Comparison of ENCODE assay signal across 21 mouse cellular contexts in genomic region chr10:110650851-110651250, GRCm38 (mm10).
A peak's percentile ranks its signal among the peaks of the same experiment; 100 is the strongest.
DNase-seq lines count a peak whose midpoint lies in the region; ATAC-seq and TF ChIP-seq lines count a peak whose summit lies in the region.
"Had no signal": no experiment of that assay in that cellular context is flagged by ENCODE, and none has a peak within 500 bp of the region (broad histone marks: within the 10 kb centered on the region; RNA-seq: fewer than 3 reads in every experiment).

No protein-coding gene starts in this region.

- no peak overlapping the region for H3K27ac ChIP-seq in embryonic facial prominence, embryonic 14.5 days (replicated peaks; ENCODE audit: low read depth, low read length)
- H3K27ac ChIP-seq in embryonic facial prominence, embryonic 10.5 days (replicated peaks): no peak overlapping the region
- no peak overlapping the region for H3K27ac ChIP-seq in hindbrain, postnatal 0 days
- no peak overlapping the region for H3K27ac ChIP-seq in hindbrain, embryonic 12.5 days
- no peak overlapping the region for H3K27ac ChIP-seq in lung, postnatal 0 days (ENCODE audit: low read length)
- H3K27ac ChIP-seq in stomach, postnatal 0 days (replicated peaks): no peak overlapping the region
- H3K27ac ChIP-seq: embryonic facial prominence, embryonic 15.5 days; forebrain, embryonic 13.5 days; heart, embryonic 15.5 days; hindbrain, embryonic 13.5 days; liver, embryonic 12.5 days; lung, embryonic 15.5 days had no signal

- peak; percentile 44 for DNase-seq in embryonic facial prominence, embryonic 14.5 days (ENCODE audit: low spot score)
- DNase-seq in embryonic facial prominence, embryonic 10.5 days (ENCODE audit: low spot score): no peak
- DNase-seq in hindbrain, postnatal 0 days (ENCODE audit: low spot score): peak; percentile 53
- DNase-seq in lung, postnatal 0 days (ENCODE audit: low spot score): peak; percentile 19
- no peak for DNase-seq in lung, postnatal 25 days (ENCODE audit: low spot score)
- no peak for DNase-seq in stomach, postnatal 0 days (ENCODE audit: low spot score)
- no peak for DNase-seq in spleen, adult 18-20 months
- DNase-seq: cerebellum, adult 9-11 months; heart, adult 11 months; kidney, adult 11 months; kidney, postnatal 25 days; right cerebral cortex, postnatal 14 days; thymus, postnatal 36 days had no signal

- H3K9ac ChIP-seq in embryonic facial prominence, embryonic 14.5 days (ENCODE audit: low read depth, low read length): no peak overlapping the region
- H3K9ac ChIP-seq in hindbrain, postnatal 0 days (replicated peaks; ENCODE audit: low read length): no peak overlapping the region
- no peak overlapping the region for H3K9ac ChIP-seq in hindbrain, embryonic 12.5 days
- no peak overlapping the region for H3K9ac ChIP-seq in lung, postnatal 0 days (replicated peaks; ENCODE audit: low read depth)
- no peak overlapping the region for H3K9ac ChIP-seq in stomach, postnatal 0 days (ENCODE audit: low read length)
- H3K9ac ChIP-seq: embryonic facial prominence, embryonic 15.5 days; forebrain, embryonic 13.5 days; heart, embryonic 15.5 days; hindbrain, embryonic 13.5 days; liver, embryonic 12.5 days; lung, embryonic 15.5 days had no signal

- H3K9me3 ChIP-seq in embryonic facial prominence, embryonic 14.5 days (ENCODE audit: control insufficient read depth, low read length): no peaks in the 10 kb centered on the region
- H3K9me3 ChIP-seq in embryonic facial prominence, embryonic 10.5 days: no peaks in the 10 kb centered on the region
- H3K9me3 ChIP-seq in hindbrain, postnatal 0 days (ENCODE audit: low read length): no peaks in the 10 kb centered on the region
- no peaks in the 10 kb centered on the region for H3K9me3 ChIP-seq in hindbrain, embryonic 12.5 days (replicated peaks)
- no peaks in the 10 kb centered on the region for H3K9me3 ChIP-seq in lung, postnatal 0 days (ENCODE audit: low read length)
- no peaks in the 10 kb centered on the region for H3K9me3 ChIP-seq in stomach, postnatal 0 days (ENCODE audit: control insufficient read depth, low read length)
- H3K9me3 ChIP-seq: embryonic facial prominence, embryonic 15.5 days; forebrain, embryonic 13.5 days; heart, embryonic 15.5 days; hindbrain, embryonic 13.5 days; liver, embryonic 12.5 days; lung, embryonic 15.5 days had no signal

- no peak for ATAC-seq in embryonic facial prominence, embryonic 14.5 days (ENCODE audit: low read depth)
- ATAC-seq in hindbrain, postnatal 0 days: no peak
- no peak for ATAC-seq in hindbrain, embryonic 12.5 days (ENCODE audit: low FRiP score)
- ATAC-seq in lung, postnatal 0 days: no peak
- ATAC-seq in stomach, postnatal 0 days (ENCODE audit: low FRiP score, low TSS enrichment): no peak
- ATAC-seq: activated CD4-positive, CD25-positive, alpha-beta regulatory T cell, adult 4 months; forebrain, embryonic 13.5 days; liver, embryonic 12.5 days had no signal

- no peaks in the 10 kb centered on the region for H3K27me3 ChIP-seq in embryonic facial prominence, embryonic 14.5 days (replicated peaks; ENCODE audit: control insufficient read depth, insufficient read depth, low read length)
- no peaks in the 10 kb centered on the region for H3K27me3 ChIP-seq in embryonic facial prominence, embryonic 10.5 days (replicated peaks; ENCODE audit: low read depth, poor library complexity, severe bottlenecking)
- H3K27me3 ChIP-seq in hindbrain, postnatal 0 days (ENCODE audit: insufficient read depth, low read length): no peaks in the 10 kb centered on the region
- no peaks in the 10 kb centered on the region for H3K27me3 ChIP-seq in hindbrain, embryonic 12.5 days
- H3K27me3 ChIP-seq in lung, postnatal 0 days (replicated peaks; ENCODE audit: insufficient read depth, low read length): no peaks in the 10 kb centered on the region
- no peaks in the 10 kb centered on the region for H3K27me3 ChIP-seq in stomach, postnatal 0 days (ENCODE audit: control insufficient read depth, insufficient read depth, low read length)
- H3K27me3 ChIP-seq: embryonic facial prominence, embryonic 15.5 days; forebrain, embryonic 13.5 days; heart, embryonic 15.5 days; hindbrain, embryonic 13.5 days; liver, embryonic 12.5 days; lung, embryonic 15.5 days had no signal

- H3K4me3 ChIP-seq in embryonic facial prominence, embryonic 14.5 days (ENCODE audit: low read depth, low read length): no peak overlapping the region
- H3K4me3 ChIP-seq in embryonic facial prominence, embryonic 10.5 days: no peak overlapping the region
- H3K4me3 ChIP-seq in hindbrain, postnatal 0 days (ENCODE audit: low read length): no peak overlapping the region
- no peak overlapping the region for H3K4me3 ChIP-seq in hindbrain, embryonic 12.5 days
- H3K4me3 ChIP-seq in lung, postnatal 0 days (ENCODE audit: low read depth, low read length): no peak overlapping the region
- no peak overlapping the region for H3K4me3 ChIP-seq in stomach, postnatal 0 days (ENCODE audit: low read depth, low read length)
- H3K4me3 ChIP-seq: embryonic facial prominence, embryonic 15.5 days; forebrain, embryonic 13.5 days; heart, embryonic 15.5 days; hindbrain, embryonic 13.5 days; liver, embryonic 12.5 days; lung, embryonic 15.5 days had no signal

- no peaks in the 10 kb centered on the region for H3K36me3 ChIP-seq in embryonic facial prominence, embryonic 14.5 days (ENCODE audit: control insufficient read depth, insufficient read depth, low read length)
- no peaks in the 10 kb centered on the region for H3K36me3 ChIP-seq in embryonic facial prominence, embryonic 10.5 days (replicated peaks)
- H3K36me3 ChIP-seq in hindbrain, postnatal 0 days (ENCODE audit: insufficient read depth, low read length): no peaks in the 10 kb centered on the region
- H3K36me3 ChIP-seq in hindbrain, embryonic 12.5 days: no peaks in the 10 kb centered on the region
- H3K36me3 ChIP-seq in lung, postnatal 0 days (ENCODE audit: insufficient read depth, low read length): no peaks in the 10 kb centered on the region
- H3K36me3 ChIP-seq in stomach, postnatal 0 days (ENCODE audit: control insufficient read depth, insufficient read depth, low read length): no peaks in the 10 kb centered on the region
- H3K36me3 ChIP-seq: embryonic facial prominence, embryonic 15.5 days; heart, embryonic 15.5 days; hindbrain, embryonic 13.5 days; liver, embryonic 12.5 days; lung, embryonic 15.5 days had no signal

- no peak for TF ChIP-seq EP300 in lung, postnatal 0 days (IDR thresholded peaks at IDR 0.05)
- TF ChIP-seq EP300 in stomach, postnatal 0 days (optimal IDR thresholded peaks at IDR 0.05): no peak

- peak; percentile 39; the same call in 1 of the 2 replicates for TF ChIP-seq CTCF in hindbrain, postnatal 0 days (IDR thresholded peaks at IDR 0.05; ENCODE audit: low read depth)
- TF ChIP-seq CTCF in lung, postnatal 0 days (IDR thresholded peaks at IDR 0.05): 0 out of 2 replicates have a peak, but pooled peaks have one; percentile 12
- TF ChIP-seq CTCF in stomach, postnatal 0 days (IDR thresholded peaks at IDR 0.05; ENCODE audit: low read depth): peak; percentile 57

- H3K4me2 ChIP-seq in embryonic facial prominence, embryonic 14.5 days (ENCODE audit: low read depth, low read length): no peak overlapping the region
- H3K4me2 ChIP-seq in hindbrain, postnatal 0 days (ENCODE audit: low read depth, low read length): no peak overlapping the region
- H3K4me2 ChIP-seq in hindbrain, embryonic 12.5 days (replicated peaks): no peak overlapping the region
- H3K4me2 ChIP-seq in lung, postnatal 0 days (replicated peaks; ENCODE audit: low read depth, low read length): no peak overlapping the region
- H3K4me2 ChIP-seq in stomach, postnatal 0 days (replicated peaks; ENCODE audit: low read depth): no peak overlapping the region
- H3K4me2 ChIP-seq: embryonic facial prominence, embryonic 15.5 days; forebrain, embryonic 13.5 days; heart, embryonic 15.5 days; hindbrain, embryonic 13.5 days; liver, embryonic 12.5 days; lung, embryonic 15.5 days had no signal

- H3K4me1 ChIP-seq in embryonic facial prominence, embryonic 14.5 days (ENCODE audit: control insufficient read depth, insufficient read depth, low read length): no peaks in the 10 kb centered on the region
- H3K4me1 ChIP-seq in embryonic facial prominence, embryonic 10.5 days: 0 out of 2 replicates have a peak, but pooled peaks cover 2% of the 10 kb centered on the region
- H3K4me1 ChIP-seq in hindbrain, postnatal 0 days (ENCODE audit: insufficient read depth, low read length): no peaks in the 10 kb centered on the region
- H3K4me1 ChIP-seq in hindbrain, embryonic 12.5 days: no peaks in the 10 kb centered on the region
- no peaks in the 10 kb centered on the region for H3K4me1 ChIP-seq in lung, postnatal 0 days (ENCODE audit: insufficient read depth, low read depth, low read length)
- H3K4me1 ChIP-seq in stomach, postnatal 0 days (replicated peaks; ENCODE audit: control insufficient read depth, insufficient read depth): no peaks in the 10 kb centered on the region
- H3K4me1 ChIP-seq: embryonic facial prominence, embryonic 15.5 days; heart, embryonic 15.5 days; hindbrain, embryonic 13.5 days; liver, embryonic 12.5 days; lung, embryonic 15.5 days had no signal

Comparison
In these comparisons a context has a peak if more than half of its experiments do, and no peak if none do; other contexts are left out.
1. DNase-seq: peak in embryonic facial prominence, embryonic 14.5 days (single experiment), hindbrain, postnatal 0 days (single experiment) and lung, postnatal 0 days (single experiment); none in embryonic facial prominence, embryonic 10.5 days (single experiment), lung, postnatal 25 days (single experiment), stomach, postnatal 0 days (single experiment) and spleen, adult 18-20 months (0 of 2).
2. Peak in every context shown above with its lines, with median percentiles within 50 percentile points of each other: CTCF ChIP-seq.